Mouse (Mus musculus) kidney, postnatal 0 days (tissue): Measurements from ENCODE around the gene Tas2r103. TPM values are rescaled to one million over a fixed set of nuclear protein-coding genes. Genes with fewer than 3 reads are reported as not detected.

Experiments
- ATAC-seq: fragments of 200-750 bp; cut with Nextera tagmentation; replicated peaks from 2 replicates; pipeline ENCODE4 v1.8.0; 2017; ENCODE audit warnings: low read depth, moderate number of reproducible peaks, moderate TSS enrichment, moderate library complexity; ENCODE audit not compliant: low FRiP score
- DNase-seq: peaks from one replicate; pipeline ENCODE4 v3.0.0-alpha.2; 2016; ENCODE audit warnings: low spot score
- H3K27ac ChIP-seq: fragments of 300-500 bp; sonication (generic); 2 replicates; pipeline ENCODE4 v1.5.1; 2014; ENCODE audit warnings: mild to moderate bottlenecking
- H3K27me3 ChIP-seq: fragments of 300-500 bp; sonication (generic); 2 replicates; pipeline ENCODE4 v1.6.1; 2014; ENCODE audit warnings: low read length, mixed read lengths; ENCODE audit not compliant: insufficient read depth
- H3K36me3 ChIP-seq: fragments of 300-500 bp; sonication (generic); 2 replicates; pipeline ENCODE4 v1.6.1; 2014; ENCODE audit warnings: low read length, mixed read lengths; ENCODE audit not compliant: insufficient read depth
- H3K4me1 ChIP-seq: fragments of 300-500 bp; sonication (generic); replicated peaks from 2 replicates; pipeline ENCODE4 v1.6.1; 2014; ENCODE audit warnings: antibody characterized with exemption, low read length, mixed read lengths; ENCODE audit not compliant: insufficient read depth
- H3K4me2 ChIP-seq: fragments of 300-500 bp; sonication (generic); 2 replicates; pipeline ENCODE4 v1.6.1; 2014; ENCODE audit warnings: mild to moderate bottlenecking, low read length, moderate library complexity, mixed read lengths
- H3K4me3 ChIP-seq: fragments of 300-500 bp; sonication (generic); replicated peaks from 2 replicates; pipeline ENCODE4 v1.5.1; 2014; ENCODE audit warnings: low read depth, low read length
- H3K9ac ChIP-seq: fragments of 300-500 bp; sonication (generic); 2 replicates; pipeline ENCODE4 v1.6.1; 2014; ENCODE audit warnings: low read depth, low read length
- H3K9me3 ChIP-seq: fragments of 300-500 bp; sonication (generic); replicated peaks from 2 replicates; pipeline ENCODE4 v1.6.1; 2016; ENCODE audit warnings: low read length, inconsistent platforms, mixed read lengths
- CTCF ChIP-seq: IDR thresholded peaks from 2 replicates; pipeline ENCODE4 v1.5.1; 2016; ENCODE audit warnings: antibody characterized with exemption, low read depth, mild to moderate bottlenecking, moderate library complexity
- WGBS: fragments of 180-500 bp; shearing (Covaris S2); extraction: QIAGEN DNeasy Blood & Tissue Kit; methylation state at CpG from one replicate; pipeline ENCODE4 v1.1.7; 2014; 5-methylcytosine and 5-hydroxymethylcytosine counted together
- polyA plus RNA-seq: library from polyadenylated mRNA; unstranded; fragments of >200 nt; fragmentation: Nextera tagmentation; extraction: Ambion mirVana; gene quantifications from 2 replicates; pipeline ENCODE4 v1.2.1, GENCODE M21; 2015

Gene Tas2r103
- not detected in 2 replicates for polyA plus RNA-seq

GRCm38 (mm10) chr6:133037001-133037400 is at the start of gene Tas2r103:
Tas2r103 (minus strand) TSS chr6:133037101.
- no peak within 1 kb of the TSS for H3K4me3 ChIP-seq
- TF ChIP-seq CTCF = no peak
- no peak for ATAC-seq
- no peak within 1 kb of the TSS for H3K4me2 ChIP-seq
- no peak for DNase-seq
- no peaks in the 10 kb centered on the region for H3K36me3 ChIP-seq
- no peak within 1 kb of the TSS for H3K27ac ChIP-seq
- H3K9ac ChIP-seq = no peak within 1 kb of the TSS
- no peaks in the 10 kb centered on the region for H3K4me1 ChIP-seq
- H3K9me3 ChIP-seq = no peaks in the 10 kb centered on the region
- WGBS = 75% methylated on average over 2 of the region's 2 CpGs
- no peaks in the 10 kb centered on the region for H3K27me3 ChIP-seq

- H3K36me3 ChIP-seq = no peaks in the 10 kb centered on the region
- ATAC-seq (no peak), DNase-seq (no peak)
- H3K4me2 ChIP-seq = no peak within 1 kb of the TSS
- no peak for TF ChIP-seq CTCF
- H3K9me3 ChIP-seq = no peaks in the 10 kb centered on the region
- H3K27me3 ChIP-seq = no peaks in the 10 kb centered on the region
- no peak within 1 kb of the TSS for H3K4me3 ChIP-seq
- H3K4me1 ChIP-seq = no peaks in the 10 kb centered on the region
- no peak within 1 kb of the TSS for H3K9ac ChIP-seq
- no peak within 1 kb of the TSS for H3K27ac ChIP-seq
These were observed 18.8 kb upstream of the Tas2r103 start, which contains the start of gene Tas2r140 for GRCm38 (mm10) chr6:133055716-133056115. Tas2r140 (minus strand) TSS chr6:133055816.

Other genes with a start within 250 kb of the Tas2r103 start
- not detected in 2 replicates for gene Tas2r117, start 234.3 kb downstream of the Tas2r103 start, polyA plus RNA-seq
- not detected in 2 replicates for gene Tas2r123, start 190.0 kb downstream of the Tas2r103 start, polyA plus RNA-seq
- gene Tas2r116, start 181.7 kb downstream of the Tas2r103 start, polyA plus RNA-seq = not detected in 2 replicates
- gene Tas2r110, start 169.1 kb downstream of the Tas2r103 start, polyA plus RNA-seq = not detected in 2 replicates
- not detected in 2 replicates for gene Tas2r113, start 144.1 kb downstream of the Tas2r103 start, polyA plus RNA-seq
- gene Tas2r125, start 127.5 kb downstream of the Tas2r103 start, polyA plus RNA-seq = not detected in 2 replicates
- gene Tas2r129, start 86.0 kb downstream of the Tas2r103 start, polyA plus RNA-seq = not detected in 2 replicates
- gene Tas2r131, start 79.2 kb downstream of the Tas2r103 start, polyA plus RNA-seq = not detected in 2 replicates
- not detected in 2 replicates for gene Tas2r109, start 56.1 kb downstream of the Tas2r103 start, polyA plus RNA-seq
- not detected in 2 replicates for gene Tas2r140, start 18.7 kb upstream of the Tas2r103 start, polyA plus RNA-seq
- gene Smim10l1, start 67.8 kb upstream of the Tas2r103 start, polyA plus RNA-seq = 114 and 119 TPM in 2 replicates